Mouse (Mus musculus): ENCODE results near the gene Stmn1. TPM values are rescaled to one million over a fixed set of nuclear protein-coding genes. Genes with fewer than 3 reads are reported as not detected.

Gene Stmn1
- polyA plus RNA-seq, 1 experiment, result 293 TPM

DNA sequence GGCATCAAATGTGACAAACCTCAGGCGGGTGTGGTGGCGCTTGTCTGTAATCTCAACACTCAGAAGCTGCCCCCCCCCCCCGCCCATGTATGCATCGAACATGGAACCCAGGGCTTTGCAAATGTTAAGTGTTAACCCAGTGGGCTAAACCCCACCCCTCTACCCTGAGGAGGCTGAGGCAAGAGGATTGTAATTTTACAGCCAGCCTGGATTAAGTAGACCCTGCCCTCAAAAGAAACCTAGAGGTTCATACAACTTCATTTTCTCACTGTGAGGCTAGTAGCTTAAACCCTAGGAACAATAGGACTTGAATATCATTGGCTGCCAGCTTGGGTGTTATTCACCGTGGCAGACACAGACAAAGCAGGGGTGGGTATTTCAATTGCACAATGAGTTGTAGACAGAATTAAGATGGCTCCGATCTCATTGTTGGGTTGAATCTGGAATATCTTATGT, 1.2 kb downstream of the Stmn1 start:
- TF ChIP-seq CTCF (IDR thresholded peaks at IDR 0.05; ENCODE audit: borderline replicate concordance, insufficient read depth, low read length), result no peak
- peak; percentile 50; the same call in 1 of the 2 replicates for TF ChIP-seq POLR2A (IDR thresholded peaks at IDR 0.05; ENCODE audit: low read depth, low read length)
- Histone ChIP-seq H3K27ac (ENCODE audit: insufficient read depth, low read length) (peak overlapping the region; percentile 66), H3K4me1 (ENCODE audit: control insufficient read depth, insufficient read depth, low read length) (no peaks in the 10 kb centered on the region; the same call in 1 of the 2 replicates), H3K4me3 (ENCODE audit: insufficient read depth, low read length) (peak overlapping the region; percentile 62)

DNA sequence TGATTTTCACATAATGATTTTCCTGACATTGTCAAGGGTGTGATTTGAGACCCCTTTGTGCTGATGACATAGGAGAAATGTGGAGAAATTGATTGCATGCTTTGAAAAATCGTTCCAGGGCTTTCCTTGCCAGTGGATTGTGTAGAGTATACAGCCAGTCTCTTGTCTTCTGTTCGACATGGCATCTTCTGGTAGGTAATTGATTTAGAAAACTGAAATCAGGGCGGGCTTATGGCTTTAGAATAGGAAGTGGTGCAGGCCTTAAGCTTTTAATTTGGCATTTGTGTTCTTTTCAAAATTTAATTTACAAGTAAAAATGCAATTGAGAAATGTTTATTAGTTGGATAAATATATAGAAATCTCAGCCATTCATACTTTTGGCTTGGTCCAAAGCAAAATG, 1.9 kb downstream of the Stmn1 start:
- H3K27ac ChIP-seq (ENCODE audit: insufficient read depth, low read length), result no peak overlapping the region
- H3K4me3 ChIP-seq (ENCODE audit: insufficient read depth, low read length), result peak overlapping the region; percentile 22
- TF ChIP-seq POLR2A (IDR thresholded peaks at IDR 0.05; ENCODE audit: low read depth, low read length) (no peak), CTCF (IDR thresholded peaks at IDR 0.05; ENCODE audit: borderline replicate concordance, insufficient read depth, low read length) (no peak)

DNA sequence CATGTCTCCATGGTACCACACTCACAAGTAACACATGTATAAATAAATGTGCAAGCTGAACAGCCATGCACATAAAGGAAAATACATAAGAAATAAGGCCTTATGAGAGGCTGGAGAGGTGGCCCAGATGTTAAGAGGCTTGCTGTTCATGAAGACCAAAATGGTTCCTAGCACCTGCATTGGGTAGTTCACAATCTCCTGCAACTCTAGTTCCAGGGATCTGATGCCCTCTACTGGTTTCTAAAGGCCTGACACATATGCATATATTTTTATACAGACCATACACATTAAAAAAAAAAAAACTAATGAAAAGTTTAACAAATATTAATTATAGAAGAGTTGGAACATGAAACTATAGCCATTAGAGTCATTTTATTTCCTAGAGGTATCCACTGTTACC, 3.3 kb downstream of the Stmn1 start:
- Histone ChIP-seq H3K27ac (ENCODE audit: insufficient read depth, low read length) (no peak overlapping the region), H3K4me1 (ENCODE audit: control insufficient read depth, insufficient read depth, low read length) (no peaks in the 10 kb centered on the region; the same call in 1 of the 2 replicates), H3K4me3 (ENCODE audit: insufficient read depth, low read length) (no peak overlapping the region)
- TF ChIP-seq CTCF (IDR thresholded peaks at IDR 0.05; ENCODE audit: borderline replicate concordance, insufficient read depth, low read length) (no peak), POLR2A (IDR thresholded peaks at IDR 0.05; ENCODE audit: low read depth, low read length) (no peak)

More for the DNA sequence above, 1.9 kb downstream of the Stmn1 start:
- H3K4me1 ChIP-seq (ENCODE audit: control insufficient read depth, insufficient read depth, low read length), result no peaks in the 10 kb centered on the region; the same call in 1 of the 2 replicates

DNA sequence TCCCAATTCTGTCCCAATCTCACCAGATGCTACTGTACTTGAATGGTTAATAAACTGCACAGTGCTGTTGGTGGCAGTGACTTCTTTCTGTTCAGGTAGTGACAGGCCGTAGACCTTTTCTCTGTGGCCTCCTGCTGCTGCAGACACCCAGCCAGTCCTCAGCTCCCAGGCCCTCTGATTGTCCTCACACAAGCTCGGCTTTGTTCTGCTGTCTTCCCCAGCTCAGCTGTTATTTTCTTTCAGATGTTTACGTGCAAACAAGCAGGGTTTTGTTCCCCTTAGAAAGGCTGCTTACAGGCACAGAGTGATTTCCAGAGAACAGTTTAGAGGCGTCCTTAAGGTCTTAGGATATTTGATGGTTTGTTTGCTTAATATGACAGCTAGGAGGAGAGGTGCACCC, 5.6 kb downstream of the Stmn1 start:
- H3K4me1 ChIP-seq (ENCODE audit: control insufficient read depth, insufficient read depth, low read length), result no peaks in the 10 kb centered on the region
- H3K4me3 ChIP-seq (ENCODE audit: insufficient read depth, low read length), result no peak overlapping the region
- TF ChIP-seq CTCF (IDR thresholded peaks at IDR 0.05; ENCODE audit: borderline replicate concordance, insufficient read depth, low read length) (no peak), POLR2A (IDR thresholded peaks at IDR 0.05; ENCODE audit: low read depth, low read length) (no peak)
- H3K27ac ChIP-seq (ENCODE audit: insufficient read depth, low read length), result no peak overlapping the region

DNA sequence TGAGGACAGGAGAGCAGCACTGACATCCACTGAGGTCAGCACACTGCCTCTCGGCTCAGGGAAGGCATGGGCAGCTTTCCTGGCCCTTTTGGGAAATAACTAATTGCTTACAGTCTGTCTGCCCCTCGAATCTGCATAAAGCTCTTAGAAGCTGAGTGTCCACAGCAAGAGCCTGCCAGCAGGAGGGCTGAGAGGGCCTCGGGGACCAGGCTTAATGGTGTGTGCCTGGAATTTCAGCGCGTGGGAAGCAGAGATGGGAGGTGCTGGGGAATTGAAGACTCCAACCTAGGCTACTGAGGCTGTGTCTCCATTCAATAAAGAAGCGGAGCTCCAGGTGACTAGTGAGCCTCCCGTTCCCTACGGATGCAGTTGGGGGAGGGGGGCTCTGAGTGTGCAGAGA, 6.1 kb downstream of the Stmn1 start:
- H3K27ac ChIP-seq (ENCODE audit: insufficient read depth, low read length), result no peak overlapping the region
- no peak for TF ChIP-seq CTCF (IDR thresholded peaks at IDR 0.05; ENCODE audit: borderline replicate concordance, insufficient read depth, low read length)
- no peak for TF ChIP-seq POLR2A (IDR thresholded peaks at IDR 0.05; ENCODE audit: low read depth, low read length)
- no peak overlapping the region for H3K4me3 ChIP-seq (ENCODE audit: insufficient read depth, low read length)
- H3K4me1 ChIP-seq (ENCODE audit: control insufficient read depth, insufficient read depth, low read length), result no peaks in the 10 kb centered on the region

DNA sequence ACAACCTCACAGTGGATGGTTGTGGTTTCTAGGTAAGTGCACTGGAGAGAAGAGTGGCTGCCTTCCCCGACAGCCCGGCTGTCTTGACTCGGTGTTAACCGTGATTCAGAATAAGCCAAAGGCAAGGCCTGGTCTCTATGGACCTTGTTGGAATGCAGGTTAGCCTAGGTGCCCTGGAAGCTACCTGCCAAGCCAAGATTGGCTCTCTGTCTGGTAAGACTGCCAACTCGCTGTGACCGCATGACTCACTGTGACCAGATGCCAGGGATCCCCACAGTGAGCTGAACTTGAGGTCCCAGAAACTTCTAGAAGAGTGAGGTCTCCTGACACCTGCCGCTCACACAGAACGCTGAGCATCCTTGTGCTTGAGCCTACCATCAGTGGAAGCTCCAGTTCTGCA, 8.8 kb downstream of the Stmn1 start:
- Histone ChIP-seq H3K27ac (ENCODE audit: insufficient read depth, low read length) (no peak overlapping the region), H3K4me3 (ENCODE audit: insufficient read depth, low read length) (no peak overlapping the region), H3K4me1 (ENCODE audit: control insufficient read depth, insufficient read depth, low read length) (no peaks in the 10 kb centered on the region)
- TF ChIP-seq CTCF (IDR thresholded peaks at IDR 0.05; ENCODE audit: borderline replicate concordance, insufficient read depth, low read length), result no peak
- TF ChIP-seq POLR2A (IDR thresholded peaks at IDR 0.05; ENCODE audit: low read depth, low read length), result no peak

- no peak for TF ChIP-seq POLR2A (IDR thresholded peaks at IDR 0.05; ENCODE audit: low read depth, low read length)
- peak; percentile 99 for TF ChIP-seq CTCF (IDR thresholded peaks at IDR 0.05; ENCODE audit: borderline replicate concordance, insufficient read depth, low read length)
- Histone ChIP-seq H3K4me1 (ENCODE audit: control insufficient read depth, insufficient read depth, low read length) (no peaks in the 10 kb centered on the region; the same call in 1 of the 2 replicates), H3K4me3 (ENCODE audit: insufficient read depth, low read length) (no peak overlapping the region), H3K27ac (ENCODE audit: insufficient read depth, low read length) (no peak overlapping the region)
These were observed 9.9 kb downstream of the Stmn1 start for GRCm38 (mm10) chr4:134478031-134478430.

DNA sequence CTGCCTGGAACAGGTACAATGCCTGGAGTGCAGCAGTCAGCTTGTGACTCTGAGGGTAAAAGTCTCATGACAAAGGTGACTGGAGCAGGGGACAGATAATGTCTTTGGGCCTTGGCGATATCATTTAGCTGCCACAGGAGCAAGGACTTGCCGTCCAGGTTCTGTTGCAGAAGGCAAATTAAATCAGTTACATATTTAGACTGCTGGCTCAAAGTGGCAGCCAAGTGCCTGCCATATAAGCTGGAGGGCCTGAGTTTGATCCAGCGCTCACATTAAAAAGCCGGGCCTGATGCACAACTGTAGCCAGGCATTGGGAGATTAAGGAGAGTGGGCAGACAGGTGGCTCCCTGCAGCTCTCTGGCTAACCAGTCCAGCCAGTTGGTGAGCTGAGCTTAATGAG, 11.7 kb downstream of the Stmn1 start:
- TF ChIP-seq CTCF (IDR thresholded peaks at IDR 0.05; ENCODE audit: borderline replicate concordance, insufficient read depth, low read length) (no peak), POLR2A (IDR thresholded peaks at IDR 0.05; ENCODE audit: low read depth, low read length) (no peak)
- Histone ChIP-seq H3K27ac (ENCODE audit: insufficient read depth, low read length) (no peak overlapping the region), H3K4me1 (ENCODE audit: control insufficient read depth, insufficient read depth, low read length) (no peaks in the 10 kb centered on the region; the same call in 1 of the 2 replicates), H3K4me3 (ENCODE audit: insufficient read depth, low read length) (no peak overlapping the region)

- Histone ChIP-seq H3K4me3 (ENCODE audit: insufficient read depth, low read length) (no peak overlapping the region), H3K4me1 (ENCODE audit: control insufficient read depth, insufficient read depth, low read length) (no peaks in the 10 kb centered on the region; the same call in 1 of the 2 replicates)
- TF ChIP-seq POLR2A (IDR thresholded peaks at IDR 0.05; ENCODE audit: low read depth, low read length), result no peak
- TF ChIP-seq CTCF (IDR thresholded peaks at IDR 0.05; ENCODE audit: borderline replicate concordance, insufficient read depth, low read length), result peak; percentile 71; the same call in 1 of the 2 replicates
These were observed 12.7 kb downstream of the Stmn1 start for GRCm38 (mm10) chr4:134480864-134481263.

DNA sequence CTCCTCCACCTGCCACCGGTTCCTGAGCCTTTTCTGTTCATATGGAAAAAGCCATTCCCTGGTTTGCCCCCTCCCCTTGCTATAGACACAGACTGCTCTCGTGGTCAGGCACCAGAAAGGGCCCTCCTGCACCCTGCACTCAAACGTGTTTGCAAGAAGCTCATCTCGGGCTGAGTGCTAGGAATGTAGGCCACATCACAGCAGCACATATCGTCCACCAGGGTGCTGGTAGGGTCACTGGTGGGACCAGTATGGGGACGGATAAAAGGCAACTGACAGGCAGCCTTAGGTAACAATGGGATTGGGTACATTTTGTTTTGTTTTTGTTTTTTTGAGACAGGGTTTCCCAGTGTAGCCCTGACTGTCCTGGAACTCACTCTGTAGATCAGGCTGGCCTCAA, 13.2 kb downstream of the Stmn1 start:
- no peak overlapping the region for H3K4me3 ChIP-seq (ENCODE audit: insufficient read depth, low read length)

More at GRCm38 (mm10) chr4:134480864-134481263, 12.7 kb downstream of the Stmn1 start:
- no peak overlapping the region for H3K27ac ChIP-seq (ENCODE audit: insufficient read depth, low read length)

More for the DNA sequence above, 13.2 kb downstream of the Stmn1 start:
- TF ChIP-seq POLR2A (IDR thresholded peaks at IDR 0.05; ENCODE audit: low read depth, low read length) (no peak), CTCF (IDR thresholded peaks at IDR 0.05; ENCODE audit: borderline replicate concordance, insufficient read depth, low read length) (no peak)
- H3K27ac ChIP-seq (ENCODE audit: insufficient read depth, low read length), result no peak overlapping the region
- no peaks in the 10 kb centered on the region; the same call in 1 of the 2 replicates for H3K4me1 ChIP-seq (ENCODE audit: control insufficient read depth, insufficient read depth, low read length)
